Mouse (Mus musculus) heart, embryonic 15.5 days (tissue): ENCODE measurements around the gene C1ra. TPM values are rescaled to one million over a fixed set of nuclear protein-coding genes. Genes with fewer than 3 reads are reported as not detected.
"Not testable (repeated sequence)": the region's sequence is repeated elsewhere in the genome, so short reads cannot be mapped to it uniquely, and the experiment has no call there.

Source experiments
- ATAC-seq: fragments of 200-750 bp; cut with Nextera tagmentation; replicated peaks from 2 replicates; pipeline ENCODE4 v1.8.0; 2017; ENCODE audit warnings: low read depth, moderate TSS enrichment; ENCODE audit not compliant: insufficient number of reproducible peaks, insufficient read depth, low FRiP score
- H3K27ac ChIP-seq: fragments of 300-500 bp; sonication (generic); 2 replicates; pipeline ENCODE4 v1.5.1; 2015; ENCODE audit warnings: mild to moderate bottlenecking, inconsistent platforms
- H3K27me3 ChIP-seq: fragments of 300-500 bp; sonication (generic); 2 replicates; pipeline ENCODE4 v1.6.1; 2015; ENCODE audit warnings: inconsistent platforms
- H3K36me3 ChIP-seq: fragments of 300-500 bp; sonication (generic); 2 replicates; pipeline ENCODE4 v1.6.1; 2015; ENCODE audit warnings: mild to moderate bottlenecking, inconsistent platforms
- H3K4me1 ChIP-seq: fragments of 300-500 bp; sonication (generic); replicated peaks from 2 replicates; pipeline ENCODE4 v1.6.1; 2015; ENCODE audit warnings: inconsistent platforms
- H3K4me2 ChIP-seq: fragments of 300-500 bp; sonication (generic); 2 replicates; pipeline ENCODE4 v1.6.1; 2015; ENCODE audit warnings: inconsistent platforms, mild to moderate bottlenecking, moderate library complexity
- H3K4me3 ChIP-seq: fragments of 300-500 bp; sonication (generic); 2 replicates; pipeline ENCODE4 v1.5.1; 2015; ENCODE audit warnings: mild to moderate bottlenecking, inconsistent platforms
- H3K9ac ChIP-seq: fragments of 300-500 bp; sonication (generic); 2 replicates; pipeline ENCODE4 v1.6.1; 2015; ENCODE audit warnings: mild to moderate bottlenecking, inconsistent platforms
- H3K9me3 ChIP-seq: fragments of 300-500 bp; sonication (generic); replicated peaks from 2 replicates; pipeline ENCODE4 v1.6.1; 2016; ENCODE audit warnings: inconsistent platforms
- WGBS: fragments of 180-500 bp; shearing (Covaris S2); methylation state at CpG from one replicate; pipeline ENCODE4 v1.1.7; 2015; ENCODE audit warnings: mixed read lengths; 5-methylcytosine and 5-hydroxymethylcytosine counted together
- polyA plus RNA-seq: library from polyadenylated mRNA; unstranded; fragments of >200 nt; fragmentation: Nextera tagmentation; extraction: Ambion mirVana; gene quantifications from 2 replicates; pipeline ENCODE4 v1.2.1, GENCODE M21; 2015

Gene C1ra
- 1.5 and 2.0 TPM in 2 replicates for polyA plus RNA-seq

GRCm38 (mm10) chr6:124512355-124512836, at the start of gene C1ra:
TSS of gene C1ra (plus strand) at chr6:124512405.
- Histone ChIP-seq H3K9ac (no peak within 1 kb of the TSS), H3K27ac (no peak within 1 kb of the TSS), H3K9me3 (no peaks in the 10 kb centered on the region), H3K36me3 (no peaks in the 10 kb centered on the region), H3K27me3 (no peaks in the 10 kb centered on the region), H3K4me3 (peak within 1 kb of the TSS; percentile 41), H3K4me1 (no peaks in the 10 kb centered on the region), H3K4me2 (peak within 1 kb of the TSS; percentile 69)
- 3% methylated on average over 6 of the region's 6 CpGs for WGBS
- no peak for ATAC-seq

- Histone ChIP-seq H3K4me1 (peaks cover 15% of the 10 kb centered on the region), H3K27ac (no peak overlapping the region), H3K9me3 (no peaks in the 10 kb centered on the region), H3K4me3 (no peak overlapping the region; the same call in 1 of the 2 replicates), H3K9ac (no peak overlapping the region), H3K36me3 (no peaks in the 10 kb centered on the region), H3K4me2 (peak overlapping the region; percentile 91), H3K27me3 (peaks cover 25% of the 10 kb centered on the region)
- ATAC-seq: no peak
- 25% methylated on average over 8 of the region's 8 CpGs for WGBS
Measured at GRCm38 (mm10) chr6:124463881-124464291, 48.3 kb upstream of the C1ra start.

GRCm38 (mm10) chr6:124464305-124465271, 47.6 kb upstream of the C1ra start, which contains the start of gene Clstn3:
TSS of gene Clstn3 (minus strand) at chr6:124464794.
- Histone ChIP-seq H3K4me1 (peaks cover 15% of the 10 kb centered on the region), H3K9ac (peak within 1 kb of the TSS; percentile 47; the same call in 1 of the 2 replicates), H3K27me3 (peaks cover 25% of the 10 kb centered on the region), H3K27ac (no peak within 1 kb of the TSS), H3K4me2 (peak within 1 kb of the TSS; percentile 91), H3K9me3 (no peaks in the 10 kb centered on the region), H3K36me3 (no peaks in the 10 kb centered on the region), H3K4me3 (peak within 1 kb of the TSS; percentile 49)
- WGBS: 7% methylated on average over 27 of the region's 27 CpGs
- ATAC-seq: peak; percentile 83

GRCm38 (mm10) chr6:124465299-124465698, 46.9 kb upstream of the C1ra start:
- no peak overlapping the region for H3K27ac ChIP-seq
- WGBS: 37% methylated on average over 6 of the region's 6 CpGs
- H3K9me3 ChIP-seq: no peaks in the 10 kb centered on the region
- ATAC-seq: no peak
- 0 out of 2 replicates have a peak overlapping the region, but pooled peaks have one; percentile 47 for H3K9ac ChIP-seq
- peaks cover 25% of the 10 kb centered on the region for H3K27me3 ChIP-seq
- H3K36me3 ChIP-seq: no peaks in the 10 kb centered on the region
- H3K4me1 ChIP-seq: peaks cover 15% of the 10 kb centered on the region
- H3K4me2 ChIP-seq: peak overlapping the region; percentile 91
- H3K4me3 ChIP-seq: peak overlapping the region; percentile 49

GRCm38 (mm10) chr6:124465729-124466128, 46.5 kb upstream of the C1ra start:
- peak overlapping the region; percentile 91; the same call in 1 of the 2 replicates for H3K4me2 ChIP-seq
- H3K27me3 ChIP-seq: peaks cover 25% of the 10 kb centered on the region
- no peaks in the 10 kb centered on the region for H3K9me3 ChIP-seq
- H3K27ac ChIP-seq: no peak overlapping the region
- WGBS: 65% methylated on average over 6 of the region's 6 CpGs
- H3K4me3 ChIP-seq: no peak overlapping the region
- no peak overlapping the region for H3K9ac ChIP-seq
- no peaks in the 10 kb centered on the region for H3K36me3 ChIP-seq
- H3K4me1 ChIP-seq: peaks cover 15% of the 10 kb centered on the region
- no peak for ATAC-seq

- H3K27ac ChIP-seq: no peak overlapping the region
- WGBS: 87% methylated on average over 3 of the region's 3 CpGs
- H3K27me3 ChIP-seq: no peaks in the 10 kb centered on the region
- H3K4me2 ChIP-seq: no peak overlapping the region
- H3K9me3 ChIP-seq: no peaks in the 10 kb centered on the region
- H3K4me1 ChIP-seq: no peaks in the 10 kb centered on the region
- H3K4me3 ChIP-seq: no peak overlapping the region
- H3K36me3 ChIP-seq: no peaks in the 10 kb centered on the region
- no peak overlapping the region for H3K9ac ChIP-seq
- no peak for ATAC-seq
Measured at GRCm38 (mm10) chr6:124471121-124471520, 41.1 kb upstream of the C1ra start.

- not testable (repeated sequence) for H3K27ac ChIP-seq, H3K4me3 ChIP-seq, H3K36me3 ChIP-seq, H3K27me3 ChIP-seq, H3K4me2 ChIP-seq, H3K9me3 ChIP-seq, H3K9ac ChIP-seq, ATAC-seq, H3K4me1 ChIP-seq
- WGBS: 67% methylated on average over 6 of the region's 6 CpGs
Measured at GRCm38 (mm10) chr6:124471783-124472638, 40.2 kb upstream of the C1ra start.

- H3K9ac ChIP-seq: no peak overlapping the region
- H3K4me2 ChIP-seq: no peak overlapping the region
- WGBS: 32% methylated on average over 6 of the region's 6 CpGs
- no peak for ATAC-seq
- peaks cover 5% of the 10 kb centered on the region; the same call in 1 of the 2 replicates for H3K4me1 ChIP-seq
- no peak overlapping the region for H3K4me3 ChIP-seq
- no peaks in the 10 kb centered on the region for H3K27me3 ChIP-seq
- no peak overlapping the region for H3K27ac ChIP-seq
- H3K36me3 ChIP-seq: no peaks in the 10 kb centered on the region
- H3K9me3 ChIP-seq: no peaks in the 10 kb centered on the region
Measured at GRCm38 (mm10) chr6:124472801-124473200, 39.4 kb upstream of the C1ra start.

- Histone ChIP-seq H3K9me3 (no peaks in the 10 kb centered on the region), H3K36me3 (no peaks in the 10 kb centered on the region), H3K27me3 (no peaks in the 10 kb centered on the region), H3K4me1 (peaks cover 9% of the 10 kb centered on the region; the same call in 1 of the 2 replicates), H3K4me2 (no peak overlapping the region), H3K4me3 (no peak overlapping the region), H3K9ac (no peak overlapping the region), H3K27ac (no peak overlapping the region)
- 76% methylated on average over 11 of the region's 11 CpGs for WGBS
- ATAC-seq: no peak
Measured at GRCm38 (mm10) chr6:124474621-124475020, 37.6 kb upstream of the C1ra start.

- not testable (repeated sequence) for H3K4me2 ChIP-seq, H3K4me1 ChIP-seq, ATAC-seq, H3K4me3 ChIP-seq, H3K36me3 ChIP-seq, H3K9ac ChIP-seq, H3K9me3 ChIP-seq, H3K27me3 ChIP-seq, H3K27ac ChIP-seq
- 88% methylated on average over 8 of the region's 11 CpGs for WGBS
Measured at GRCm38 (mm10) chr6:124475335-124476075, 36.7 kb upstream of the C1ra start.
